Mouse (Mus musculus) bone marrow macrophage, adult 2 months (primary cell): Measurements from ENCODE around the gene Smc5.

ENCODE experiments used
- CTCF ChIP-seq: IDR thresholded peaks from 2 replicates; pipeline ENCODE4 v1.5.1; 2012; ENCODE audit warnings: low read depth, mild to moderate bottlenecking, low read length, moderate library complexity
- POLR2A ChIP-seq: IDR thresholded peaks from 2 replicates; pipeline ENCODE4 v1.6.1; 2012; ENCODE audit warnings: mild to moderate bottlenecking, low read depth, low read length, borderline replicate concordance

DNA sequence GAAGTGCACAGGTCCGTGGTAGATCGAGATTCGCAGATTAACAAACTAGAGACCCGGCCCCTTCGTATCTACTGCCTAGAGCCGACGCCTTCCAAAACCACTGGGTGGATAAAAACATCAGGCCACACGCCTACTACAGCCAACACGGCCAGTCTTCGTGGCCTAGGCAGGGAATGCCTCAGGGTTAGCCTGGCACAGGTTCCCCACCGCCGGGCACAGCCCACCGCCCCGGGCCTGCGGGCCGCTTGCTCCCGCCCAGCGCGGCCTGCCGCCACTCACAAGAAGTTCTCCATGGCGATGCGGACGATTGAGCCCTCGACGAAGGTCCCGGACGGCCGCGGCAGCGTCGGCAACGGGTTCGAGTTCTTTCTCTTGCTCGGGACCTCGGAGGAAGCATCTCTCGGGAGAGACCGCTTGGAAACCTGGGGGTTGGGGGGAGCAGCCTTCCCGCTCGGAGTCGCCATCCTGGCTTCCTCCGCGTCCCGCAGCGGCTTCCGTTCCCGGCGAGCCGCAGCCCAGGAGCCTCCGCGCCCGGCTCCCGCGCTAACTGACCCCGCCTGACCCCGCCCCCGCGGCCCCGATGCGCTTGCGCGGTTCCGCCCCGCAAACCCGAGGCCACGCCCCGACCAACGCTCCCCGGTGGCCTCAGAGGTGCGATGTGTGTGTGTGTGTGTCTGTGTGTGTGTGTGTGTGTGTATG, at the start of gene Smc5:
- TF ChIP-seq CTCF (no peak), POLR2A (peak; percentile 68; the same call in 1 of the 2 replicates)
